Mouse (Mus musculus) lung, postnatal 0 days (tissue): ENCODE data around the gene Drp2. TPM values are rescaled to one million over a fixed set of nuclear protein-coding genes. Genes with fewer than 3 reads are reported as not detected.
A peak's percentile ranks its signal among the peaks of the same experiment; 100 is the strongest.

Source experiments
- ATAC-seq: fragments of 200-750 bp; cut with Nextera tagmentation; 2 replicates; pipeline ENCODE4 v1.8.0; 2017; ENCODE audit warnings: moderate library complexity
- DNase-seq: peaks from one replicate; pipeline ENCODE4 v3.0.0-alpha.2; 2016; ENCODE audit warnings: low spot score
- H3K27ac ChIP-seq: fragments of 300-500 bp; sonication (generic); 2 replicates; pipeline ENCODE4 v1.5.1; 2014; ENCODE audit warnings: antibody characterized with exemption, mild to moderate bottlenecking, low read length, mixed read lengths
- H3K27me3 ChIP-seq: fragments of 300-500 bp; sonication (generic); replicated peaks from 2 replicates; pipeline ENCODE4 v1.6.1; 2014; ENCODE audit warnings: low read length, mixed read lengths; ENCODE audit not compliant: insufficient read depth
- H3K36me3 ChIP-seq: fragments of 300-500 bp; sonication (generic); 2 replicates; pipeline ENCODE4 v1.6.1; 2014; ENCODE audit warnings: low read length, mixed read lengths; ENCODE audit not compliant: insufficient read depth
- H3K4me1 ChIP-seq: fragments of 300-500 bp; sonication (generic); 2 replicates; pipeline ENCODE4 v1.6.1; 2014; ENCODE audit warnings: antibody characterized with exemption, low read depth, low read length, mixed read lengths; ENCODE audit not compliant: insufficient read depth
- H3K4me2 ChIP-seq: fragments of 300-500 bp; sonication (generic); replicated peaks from 2 replicates; pipeline ENCODE4 v1.6.1; 2014; ENCODE audit warnings: low read depth, mild to moderate bottlenecking, low read length, moderate library complexity, mixed read lengths
- H3K4me3 ChIP-seq: fragments of 300-500 bp; sonication (generic); 2 replicates; pipeline ENCODE4 v1.5.1; 2014; ENCODE audit warnings: low read depth, low read length
- H3K9ac ChIP-seq: fragments of 300-500 bp; sonication (generic); replicated peaks from 2 replicates; pipeline ENCODE4 v1.6.1; 2014; ENCODE audit warnings: low read depth, mild to moderate bottlenecking
- H3K9me3 ChIP-seq: fragments of 300-500 bp; sonication (generic); 2 replicates; pipeline ENCODE4 v1.6.1; 2016; ENCODE audit warnings: low read length, mixed read lengths
- CTCF ChIP-seq: IDR thresholded peaks from 2 replicates; pipeline ENCODE4 v1.5.1; 2016; ENCODE audit warnings: antibody characterized with exemption, mild to moderate bottlenecking
- EP300 ChIP-seq: IDR thresholded peaks from 2 replicates; pipeline ENCODE4 v1.6.1; 2016; ENCODE audit warnings: antibody characterized with exemption, mild to moderate bottlenecking, control low read depth
- WGBS: fragments of 180-500 bp; shearing (Covaris S2); extraction: QIAGEN DNeasy Blood & Tissue Kit; methylation state at CpG from one replicate; pipeline ENCODE4 v1.1.7; 2014; 5-methylcytosine and 5-hydroxymethylcytosine counted together
- polyA plus RNA-seq: library from polyadenylated mRNA; unstranded; fragments of >200 nt; fragmentation: Nextera tagmentation; extraction: Ambion mirVana; gene quantifications from 2 replicates; pipeline ENCODE4 v1.2.1, GENCODE M21; 2015

The Drp2 gene
- polyA plus RNA-seq, 1 experiment from 2014 or later, result 0.06 TPM

- ATAC-seq (no peak), DNase-seq (no peak)
- H3K4me2 ChIP-seq, result no peak overlapping the region
- no peaks in the 10 kb centered on the region for H3K9me3 ChIP-seq
- no peak overlapping the region for H3K27ac ChIP-seq
- TF ChIP-seq CTCF (no peak), EP300 (no peak)
- H3K4me3 ChIP-seq, result no peak overlapping the region
- H3K27me3 ChIP-seq, result no peaks in the 10 kb centered on the region
- H3K9ac ChIP-seq, result no peak overlapping the region
- H3K4me1 ChIP-seq, result no peaks in the 10 kb centered on the region
- 87% methylated on average over 5 of the region's 5 CpGs for WGBS
- no peaks in the 10 kb centered on the region for H3K36me3 ChIP-seq
Observed at GRCm38 (mm10) chrX:134424263-134424662, 19.9 kb downstream of the Drp2 start.

- DNase-seq, result no peak
- Histone ChIP-seq H3K36me3 (no peaks in the 10 kb centered on the region), H3K9ac (no peak overlapping the region), H3K4me2 (no peak overlapping the region), H3K27ac (no peak overlapping the region), H3K27me3 (no peaks in the 10 kb centered on the region), H3K9me3 (no peaks in the 10 kb centered on the region), H3K4me3 (no peak overlapping the region), H3K4me1 (no peaks in the 10 kb centered on the region)
- 77% methylated on average over 10 of the region's 10 CpGs for WGBS
- TF ChIP-seq CTCF (no peak), EP300 (no peak)
- ATAC-seq, result no peak
Observed at GRCm38 (mm10) chrX:134425798-134426197, 21.4 kb downstream of the Drp2 start.

GRCm38 (mm10) chrX:134426819-134427218 is 22.5 kb downstream of the Drp2 start:
- Histone ChIP-seq H3K27me3 (no peaks in the 10 kb centered on the region), H3K4me2 (no peak overlapping the region), H3K27ac (no peak overlapping the region), H3K9me3 (no peaks in the 10 kb centered on the region), H3K9ac (no peak overlapping the region), H3K36me3 (no peaks in the 10 kb centered on the region), H3K4me3 (no peak overlapping the region), H3K4me1 (no peaks in the 10 kb centered on the region)
- WGBS, result 39% methylated on average over 6 of the region's 6 CpGs
- no peak for ATAC-seq
- no peak for DNase-seq
- TF ChIP-seq EP300 (no peak), CTCF (no peak)

- H3K27ac ChIP-seq, result no peak overlapping the region
- ATAC-seq (no peak), DNase-seq (no peak)
- no peaks in the 10 kb centered on the region for H3K4me1 ChIP-seq
- H3K36me3 ChIP-seq, result no peaks in the 10 kb centered on the region
- no peak overlapping the region for H3K9ac ChIP-seq
- no peak overlapping the region for H3K4me3 ChIP-seq
- no peak for TF ChIP-seq EP300
- TF ChIP-seq CTCF, result no peak; the same call in 1 of the 2 replicates
- no peak overlapping the region for H3K4me2 ChIP-seq
- H3K9me3 ChIP-seq, result no peaks in the 10 kb centered on the region
- H3K27me3 ChIP-seq, result no peaks in the 10 kb centered on the region
- WGBS, result 55% methylated on average over 3 of the region's 3 CpGs
Observed at GRCm38 (mm10) chrX:134427307-134427706, 23.0 kb downstream of the Drp2 start.

- Histone ChIP-seq H3K27me3 (no peaks in the 10 kb centered on the region), H3K27ac (no peak overlapping the region), H3K36me3 (no peaks in the 10 kb centered on the region), H3K4me3 (no peak overlapping the region), H3K4me1 (no peaks in the 10 kb centered on the region), H3K4me2 (no peak overlapping the region), H3K9ac (no peak overlapping the region), H3K9me3 (no peaks in the 10 kb centered on the region)
- DNase-seq (no peak), ATAC-seq (peak; percentile 17; the same call in 1 of the 2 replicates)
- no peak for TF ChIP-seq EP300
- no peak for TF ChIP-seq CTCF
- 67% methylated on average over 20 of the region's 67 CpGs for WGBS
Observed at GRCm38 (mm10) chrX:134474988-134475710, 70.8 kb downstream of the Drp2 start.

GRCm38 (mm10) chrX:134476290-134476689 is 71.9 kb downstream of the Drp2 start, which contains the start of gene Taf7l:
Taf7l (minus strand) TSS chrX:134476490.
- no peaks in the 10 kb centered on the region for H3K9me3 ChIP-seq
- H3K27ac ChIP-seq, result no peak within 1 kb of the TSS
- DNase-seq, result no peak
- no peak within 1 kb of the TSS for H3K9ac ChIP-seq
- WGBS, result 86% methylated on average over 23 of the region's 25 CpGs
- no peak for ATAC-seq
- H3K4me2 ChIP-seq, result no peak within 1 kb of the TSS
- H3K4me3 ChIP-seq, result no peak within 1 kb of the TSS
- no peaks in the 10 kb centered on the region for H3K27me3 ChIP-seq
- H3K4me1 ChIP-seq, result no peaks in the 10 kb centered on the region
- TF ChIP-seq EP300, result no peak
- no peak for TF ChIP-seq CTCF
- H3K36me3 ChIP-seq, result no peaks in the 10 kb centered on the region
